In the genomic region with DNA sequence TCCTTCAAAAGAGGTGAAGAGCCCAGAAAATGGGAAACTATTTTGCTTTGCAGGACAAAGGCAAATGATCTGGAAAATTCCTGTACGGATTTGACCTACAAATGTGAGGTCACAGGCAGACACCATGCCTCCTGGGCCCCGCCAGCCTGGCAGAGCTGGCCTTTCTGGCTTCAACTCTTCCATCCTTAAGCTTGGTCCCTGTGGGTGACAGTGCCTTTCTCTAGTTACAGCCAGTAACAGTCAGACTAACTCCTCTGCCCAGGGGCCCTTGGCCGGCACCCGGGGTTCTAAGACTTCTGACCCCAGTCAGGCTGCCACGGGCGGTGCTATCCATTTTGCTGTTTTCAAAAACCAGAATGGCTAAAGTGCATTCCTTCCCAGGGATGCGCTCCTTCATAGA, we compare ENCODE assay signal across 25 mouse cellular contexts.
DNase-seq lines count a peak whose midpoint lies in the region; ATAC-seq and TF ChIP-seq lines count a peak whose summit lies in the region.
"Had no signal": no experiment of that assay in that cellular context is flagged by ENCODE, and none has a peak within 500 bp of the region (broad histone marks: within the 10 kb centered on the region; RNA-seq: fewer than 3 reads in every experiment).

No protein-coding gene starts in this region.

- DNase-seq in heart, adult 11 months, result peak; percentile 89
- no peak for DNase-seq in heart, adult 9 months (ENCODE audit: low spot score in 2 of 2)
- no peak for DNase-seq in kidney, adult 2 months
- DNase-seq in limb, embryonic 10.5 days (ENCODE audit: low spot score), result peak; percentile 25
- DNase-seq in forebrain, embryonic 11.5 days (ENCODE audit: low spot score), result no peak
- no peak for DNase-seq in lung, postnatal 10 days
- DNase-seq: adrenal gland, postnatal 10 days; cerebellum, adult 8-10 months; cerebellum, postnatal 36 days; gastrocnemius, postnatal 10 days; kidney, postnatal 36 days; liver; lung, postnatal 4 days had no signal

- no peak overlapping the region for H3K4me3 ChIP-seq in kidney, embryonic 16.5 days (ENCODE audit: low read length)
- no peak overlapping the region for H3K4me3 ChIP-seq in kidney, adult 2 months (ENCODE audit: insufficient read depth, low read depth, low read length)
- H3K4me3 ChIP-seq in heart, embryonic 14.5 days (ENCODE audit: control insufficient read depth in 1 of 2, insufficient read depth in 1 of 2, low read depth in 1 of 2, low read length in 2 of 2), result no peak overlapping the region
- no peak overlapping the region for H3K4me3 ChIP-seq in limb, embryonic 10.5 days
- no peak overlapping the region for H3K4me3 ChIP-seq in forebrain, embryonic 11.5 days (ENCODE audit: low read depth, low read length)
- H3K4me3 ChIP-seq: embryonic facial prominence, embryonic 15.5 days; forebrain, embryonic 15.5 days; intestine, embryonic 15.5 days; liver, embryonic 15.5 days; lung, embryonic 15.5 days; myocyte; neural tube, embryonic 13.5 days had no signal

- no peaks in the 10 kb centered on the region for H3K9me3 ChIP-seq in kidney, embryonic 16.5 days (ENCODE audit: low read length)
- H3K9me3 ChIP-seq in heart, embryonic 14.5 days (ENCODE audit: control insufficient read depth, low read length), result no peaks in the 10 kb centered on the region
- H3K9me3 ChIP-seq in limb, embryonic 10.5 days (replicated peaks), result no peaks in the 10 kb centered on the region
- no peaks in the 10 kb centered on the region for H3K9me3 ChIP-seq in forebrain, embryonic 11.5 days (ENCODE audit: control insufficient read depth, low read length)
- H3K9me3 ChIP-seq: embryonic facial prominence, embryonic 15.5 days; forebrain, embryonic 15.5 days; intestine, embryonic 15.5 days; liver, embryonic 15.5 days; lung, embryonic 15.5 days; neural tube, embryonic 13.5 days had no signal

- 73% methylated on average over 7 of the region's 7 CpGs for WGBS in kidney, embryonic 16.5 days
- 72% methylated on average over 7 of the region's 7 CpGs for WGBS in kidney, adult 2 months
- WGBS in heart, embryonic 14.5 days, result 42% methylated on average over 7 of the region's 7 CpGs
- WGBS in limb, embryonic 10.5 days, result 90% methylated on average over 7 of the region's 7 CpGs
- 89% methylated on average over 7 of the region's 7 CpGs for WGBS in forebrain, embryonic 11.5 days

- TF ChIP-seq CTCF in kidney, adult 2 months (conservative IDR thresholded peaks at IDR 0.05; ENCODE audit: insufficient read depth, insufficient read length, low read depth, low read length), result no peak

- H3K9ac ChIP-seq in kidney, embryonic 16.5 days (replicated peaks; ENCODE audit: low read length), result no peak overlapping the region
- no peak overlapping the region for H3K9ac ChIP-seq in heart, embryonic 14.5 days (ENCODE audit: low read length)
- H3K9ac ChIP-seq in forebrain, embryonic 11.5 days (ENCODE audit: low read length), result no peak overlapping the region
- H3K9ac ChIP-seq: embryonic facial prominence, embryonic 15.5 days; forebrain, embryonic 15.5 days; hindbrain, embryonic 14.5 days; intestine, embryonic 15.5 days; liver, embryonic 15.5 days; lung, embryonic 15.5 days; neural tube, embryonic 13.5 days had no signal

- no peak overlapping the region for H3K4me2 ChIP-seq in kidney, embryonic 16.5 days (replicated peaks; ENCODE audit: low read depth, low read length)
- H3K4me2 ChIP-seq in heart, embryonic 14.5 days (ENCODE audit: low read length), result peak overlapping the region; percentile 32; the same call in 1 of the 2 replicates
- no peak overlapping the region for H3K4me2 ChIP-seq in forebrain, embryonic 11.5 days (ENCODE audit: low read depth, low read length, severe bottlenecking)
- H3K4me2 ChIP-seq: embryonic facial prominence, embryonic 15.5 days; forebrain, embryonic 15.5 days; hindbrain, embryonic 14.5 days; intestine, embryonic 15.5 days; liver, embryonic 15.5 days; lung, embryonic 15.5 days; neural tube, embryonic 13.5 days had no signal

- TF ChIP-seq POLR2A in kidney, adult 2 months (IDR thresholded peaks at IDR 0.05; ENCODE audit: low read depth, low read length), result no peak

- H3K27ac ChIP-seq in kidney, embryonic 16.5 days (ENCODE audit: low read length), result 0 out of 2 replicates have a peak overlapping the region, but pooled peaks have one; percentile 20
- H3K27ac ChIP-seq in kidney, adult 2 months (ENCODE audit: insufficient read depth, low read depth, low read length), result no peak overlapping the region
- H3K27ac ChIP-seq in heart, embryonic 14.5 days (replicated peaks in 1 of 2; ENCODE audit: control insufficient read depth in 1 of 2, insufficient read depth in 1 of 2, low read depth in 2 of 2, low read length in 2 of 2), result peak overlapping the region; percentile 75 to 81
- no peak overlapping the region for H3K27ac ChIP-seq in limb, embryonic 10.5 days
- no peak overlapping the region for H3K27ac ChIP-seq in forebrain, embryonic 11.5 days (ENCODE audit: low read depth, low read length)
- H3K27ac ChIP-seq: embryonic facial prominence, embryonic 15.5 days; forebrain, embryonic 15.5 days; hindbrain, embryonic 14.5 days; intestine, embryonic 15.5 days; liver, embryonic 15.5 days; lung, embryonic 15.5 days; neural tube, embryonic 13.5 days had no signal

- ATAC-seq in kidney, embryonic 16.5 days (ENCODE audit: low FRiP score, low TSS enrichment), result no peak
- 0 out of 2 replicates have a peak, but pooled peaks have one; percentile 9 for ATAC-seq in heart, embryonic 14.5 days (ENCODE audit: insufficient number of reproducible peaks, insufficient read depth, low FRiP score, low read depth)
- no peak for ATAC-seq in forebrain, embryonic 11.5 days (replicated peaks; ENCODE audit: low FRiP score)
- ATAC-seq: activated CD4-positive, CD25-positive, alpha-beta regulatory T cell, adult 4 months; forebrain, embryonic 15.5 days; intestine, embryonic 15.5 days; midbrain, embryonic 16.5 days had no signal

- no peaks in the 10 kb centered on the region for H3K36me3 ChIP-seq in kidney, embryonic 16.5 days (ENCODE audit: insufficient read depth, low read length)
- H3K36me3 ChIP-seq in kidney, adult 2 months (ENCODE audit: control insufficient read depth, insufficient read depth, low read length), result no peaks in the 10 kb centered on the region
- no peaks in the 10 kb centered on the region for H3K36me3 ChIP-seq in heart, embryonic 14.5 days (ENCODE audit: control insufficient read depth, insufficient read depth, low read length)
- H3K36me3 ChIP-seq in limb, embryonic 10.5 days, result no peaks in the 10 kb centered on the region
- no peaks in the 10 kb centered on the region for H3K36me3 ChIP-seq in forebrain, embryonic 11.5 days (ENCODE audit: control insufficient read depth, insufficient read depth, low read length)
- H3K36me3 ChIP-seq: embryonic facial prominence, embryonic 15.5 days; forebrain, embryonic 15.5 days; intestine, embryonic 15.5 days; liver, embryonic 15.5 days; lung, embryonic 15.5 days; neural tube, embryonic 13.5 days had no signal

- H3K4me1 ChIP-seq in kidney, embryonic 16.5 days (ENCODE audit: insufficient read depth, low read length), result peaks cover 19% of the 10 kb centered on the region
- H3K4me1 ChIP-seq in kidney, adult 2 months (ENCODE audit: control insufficient read depth, insufficient read depth, low read length), result peaks cover 12% of the 10 kb centered on the region
- peaks cover 29 to 44% of the 10 kb centered on the region in 2 experiments for H3K4me1 ChIP-seq in heart, embryonic 14.5 days (ENCODE audit: control insufficient read depth in 2 of 2, insufficient read depth in 2 of 2, low read length in 2 of 2)
- peaks cover 10% of the 10 kb centered on the region for H3K4me1 ChIP-seq in limb, embryonic 10.5 days
- H3K4me1 ChIP-seq in forebrain, embryonic 11.5 days (replicated peaks; ENCODE audit: control insufficient read depth, insufficient read depth, low read length), result 0 out of 2 replicates have a peak, but pooled peaks cover 1% of the 10 kb centered on the region
- H3K4me1 ChIP-seq: liver, embryonic 15.5 days had no signal

- H3K27me3 ChIP-seq in kidney, embryonic 16.5 days (ENCODE audit: insufficient read depth, low read length), result no peaks in the 10 kb centered on the region
- no peaks in the 10 kb centered on the region for H3K27me3 ChIP-seq in kidney, adult 2 months (replicated peaks; ENCODE audit: control insufficient read depth, insufficient read depth, low read length)
- no peaks in the 10 kb centered on the region for H3K27me3 ChIP-seq in heart, embryonic 14.5 days (ENCODE audit: control insufficient read depth, insufficient read depth, low read length)
- no peaks in the 10 kb centered on the region for H3K27me3 ChIP-seq in limb, embryonic 10.5 days (ENCODE audit: low read depth, poor library complexity, severe bottlenecking)
- no peaks in the 10 kb centered on the region for H3K27me3 ChIP-seq in forebrain, embryonic 11.5 days (ENCODE audit: control insufficient read depth, insufficient read depth, low read length)
- H3K27me3 ChIP-seq: embryonic facial prominence, embryonic 15.5 days; intestine, embryonic 15.5 days; liver, embryonic 15.5 days; lung, embryonic 15.5 days; neural tube, embryonic 13.5 days had no signal

Comparison
In these comparisons a context has a peak if more than half of its experiments do, and no peak if none do; other contexts are left out.
1. DNase-seq: peak in heart, adult 11 months (single experiment) and limb, embryonic 10.5 days (single experiment); none in heart, adult 9 months (0 of 2), kidney, adult 2 months (single experiment), forebrain, embryonic 11.5 days (single experiment) and lung, postnatal 10 days (single experiment).
2. H3K27ac ChIP-seq: peak in kidney, embryonic 16.5 days (single experiment) and heart, embryonic 14.5 days (2 of 2); none in kidney, adult 2 months (single experiment), limb, embryonic 10.5 days (single experiment) and forebrain, embryonic 11.5 days (single experiment).